Mouse (Mus musculus) adrenal gland (tissue): ENCODE data around the gene Etv3.
"Not testable (repeated sequence)": the region's sequence is repeated elsewhere in the genome, so short reads cannot be mapped to it uniquely, and the experiment has no call there.

Source experiments
- intact Hi-C: fragments of 180-260 bp; cut with DNase I; formaldehyde crosslinking; loops from one replicate; pipeline ENCODE4 v1.15.1; 2025
- long read RNA-seq, 2 experiments: library from polyadenylated mRNA; unstranded; transcript quantifications; one replicate each; pipeline ENCODE4 v2.0.0; 2020; ENCODE audit warnings: borderline replicate concordance in 1 of 2; ENCODE audit not compliant: insufficient replicate concordance in 1 of 2

The Etv3 gene
- long read RNA-seq, experiment 1, full-length matches to known transcripts, result 1 of 4 reads
- long read RNA-seq, experiment 1, partial matches to known transcripts, result 1 of 4 reads
- long read RNA-seq, experiment 1, other reads (novel, unspliced or antisense), result 2 of 4 reads
- long read RNA-seq, experiment 2, partial matches to known transcripts, result 0 of 4 reads
- long read RNA-seq, experiment 2, other reads (novel, unspliced or antisense), result 4 of 4 reads

DNA sequence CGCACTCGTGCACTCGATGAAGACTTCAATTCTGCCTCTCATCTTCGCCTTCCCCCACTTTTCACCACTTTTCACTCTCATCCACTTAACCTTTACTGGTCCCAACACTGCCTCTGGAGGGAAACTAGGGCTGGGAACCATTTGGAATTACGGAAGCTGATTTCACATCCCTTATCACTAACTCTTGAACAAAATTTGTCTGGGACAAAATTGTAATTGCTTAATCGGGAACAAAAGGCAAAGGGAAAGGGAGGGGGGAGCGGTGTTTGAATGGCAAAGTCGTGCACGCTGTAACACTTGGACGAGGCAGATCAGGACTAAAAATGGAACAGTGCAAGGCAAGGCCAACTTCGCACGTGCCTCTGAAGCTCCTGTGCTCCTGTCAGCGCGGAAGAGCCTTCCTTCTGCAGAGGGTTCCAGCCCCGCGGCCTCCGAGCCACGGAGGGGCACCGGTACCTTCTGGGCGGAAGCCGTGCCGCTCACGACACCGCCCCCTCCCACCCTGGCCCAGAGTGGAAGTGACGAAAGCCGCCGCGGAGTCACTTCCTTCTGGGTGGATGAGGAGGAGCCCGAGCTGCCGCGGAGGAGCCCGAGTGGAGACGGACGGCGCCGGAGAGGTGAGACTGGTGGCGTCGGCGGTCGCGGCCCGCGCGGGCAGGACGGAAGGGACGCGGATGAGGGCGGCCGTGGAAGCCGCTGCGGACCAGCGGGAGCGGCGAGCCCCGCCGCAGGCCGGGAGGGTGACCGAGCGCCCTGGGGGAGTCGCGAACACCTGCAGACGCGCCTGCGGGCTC, at the start of gene Etv3:
Gene Etv3 (plus strand): TSS at position 365 of the 794 bp plus-strand sequence.
- intact Hi-C loops, result no loop called here

DNA sequence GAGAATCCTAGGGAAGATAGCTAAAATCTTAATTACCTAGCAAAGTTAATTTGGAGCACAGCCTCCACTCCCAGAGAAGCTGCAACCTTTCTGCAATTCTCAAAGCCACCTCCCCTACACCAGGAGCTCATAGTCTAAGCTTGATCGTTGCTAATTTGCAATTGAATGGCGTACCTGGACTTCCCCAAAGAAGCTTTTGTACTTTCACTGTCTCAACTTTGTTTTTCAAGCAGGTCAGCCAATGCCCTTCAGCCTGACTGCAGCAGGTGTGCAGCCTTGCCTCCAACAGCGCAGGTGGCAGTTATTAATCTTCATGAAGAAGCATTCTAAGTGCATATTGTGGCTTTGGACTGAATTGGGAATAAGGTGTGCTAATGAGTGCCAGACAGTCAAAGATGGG, 47.3 kb upstream of the Etv3 start:
- intact Hi-C loops, result not testable (repeated sequence)

- intact Hi-C loops, result not testable (repeated sequence)
Measured at GRCm38 (mm10) chr3:87478596-87478995, 46.6 kb upstream of the Etv3 start.

GRCm38 (mm10) chr3:87479230-87479629, 46.0 kb upstream of the Etv3 start:
- intact Hi-C loops, result not testable (repeated sequence)

- intact Hi-C loops, result no loop called here
Measured at GRCm38 (mm10) chr3:87487392-87487791, 37.8 kb upstream of the Etv3 start.

- intact Hi-C loops, result no loop called here
Measured at GRCm38 (mm10) chr3:87487911-87488310, 37.3 kb upstream of the Etv3 start.

DNA sequence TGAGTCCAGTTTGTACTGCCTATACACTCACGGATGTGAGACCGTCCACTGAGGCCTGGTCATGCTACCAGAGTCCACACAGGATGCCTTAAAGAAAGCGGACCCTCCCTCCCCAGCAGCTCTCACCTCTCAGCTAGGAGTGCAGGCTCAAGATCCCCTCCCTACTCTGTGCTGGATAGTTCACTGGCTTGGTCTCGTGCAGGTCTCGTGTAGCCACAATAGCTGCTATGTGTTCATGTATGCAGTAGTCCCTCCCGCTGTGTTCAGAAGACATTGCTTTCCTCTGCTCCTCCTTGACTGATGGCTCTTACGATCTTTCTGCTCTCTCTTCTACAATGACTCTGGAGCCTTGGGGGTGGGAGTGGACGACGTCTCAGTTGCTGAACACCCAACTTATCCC, 26.9 kb upstream of the Etv3 start:
- intact Hi-C loops, result loop anchor here (2.0 kb wide), 1 partner anchor 87 kb away; no protein-coding TSS in a partner anchor

- intact Hi-C loops, result loop anchor here (1.0 to 2.0 kb wide), 3 partner anchors 88 to 256 kb away; no protein-coding TSS in a partner anchor
Measured at GRCm38 (mm10) chr3:87499072-87499471, 26.1 kb upstream of the Etv3 start.

- intact Hi-C loops, result loop anchor here (5.0 kb wide), 1 partner anchor 468 kb away; no protein-coding TSS in a partner anchor
Measured at GRCm38 (mm10) chr3:87500088-87501055, 24.8 kb upstream of the Etv3 start.

DNA sequence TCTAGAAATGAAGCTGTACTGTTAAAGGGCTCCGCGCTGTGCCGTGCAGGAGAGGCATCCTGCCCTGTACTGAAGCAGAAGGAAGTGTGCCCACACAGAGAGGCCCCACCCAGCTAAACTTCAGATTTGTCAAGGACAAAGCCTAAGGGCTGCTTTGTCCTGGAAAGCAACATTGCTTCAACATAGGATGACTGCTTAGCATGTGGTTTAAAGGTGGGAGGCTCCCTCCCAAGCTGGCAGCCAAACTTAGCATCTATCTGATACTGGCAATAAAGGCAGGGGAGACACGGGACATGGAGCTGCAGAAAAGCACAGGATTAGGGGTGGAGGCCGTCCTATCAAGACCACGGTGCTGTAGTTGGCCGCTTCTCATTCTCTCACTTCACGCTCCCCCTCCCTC, 24.1 kb upstream of the Etv3 start:
- intact Hi-C loops, result loop anchor here (5.0 kb wide), 1 partner anchor 469 kb away; no protein-coding TSS in a partner anchor

- intact Hi-C loops, result loop anchor here (5.0 kb wide), 1 partner anchor 470 kb away; no protein-coding TSS in a partner anchor
Measured at GRCm38 (mm10) chr3:87502771-87503170, 22.4 kb upstream of the Etv3 start.

GRCm38 (mm10) chr3:87504330-87504729, 20.9 kb upstream of the Etv3 start:
- intact Hi-C loops, result loop anchor here (5.0 kb wide), 1 partner anchor 472 kb away; no protein-coding TSS in a partner anchor

DNA sequence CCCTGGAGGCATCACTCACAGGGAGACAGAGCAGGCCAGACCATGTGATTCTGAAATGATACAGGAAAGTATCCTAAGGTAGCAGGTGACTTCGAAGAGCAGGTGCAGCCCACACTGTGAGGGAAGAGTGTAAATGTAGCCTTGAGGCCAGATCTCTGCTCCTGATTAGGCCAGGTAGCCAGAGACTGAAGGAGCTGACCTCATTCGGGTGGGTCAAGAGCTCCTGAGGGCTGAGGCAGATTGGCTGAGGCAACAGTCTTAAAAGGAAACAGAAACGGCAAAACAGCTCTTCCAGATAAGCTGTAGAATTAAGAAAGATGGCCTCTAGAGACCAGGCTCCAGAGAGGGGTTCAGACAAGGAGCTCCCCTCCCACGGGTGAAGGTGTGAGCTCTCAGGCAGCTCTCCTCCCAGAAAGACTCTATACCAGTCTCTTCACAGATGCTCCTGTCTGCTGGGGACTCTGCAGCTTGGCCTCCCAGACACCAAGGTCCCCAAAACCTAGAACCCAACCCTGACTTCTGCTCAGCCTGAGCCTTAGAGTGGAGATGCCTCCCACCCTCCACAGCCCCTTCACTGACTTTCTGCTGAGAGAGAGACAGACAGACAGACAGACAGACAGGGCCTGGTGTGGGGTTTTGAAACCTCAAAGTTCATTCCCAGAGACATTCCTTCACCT, 20.3 kb upstream of the Etv3 start:
- intact Hi-C loops, result loop anchor here (5.0 kb wide), 1 partner anchor 473 kb away; no protein-coding TSS in a partner anchor

GRCm38 (mm10) chr3:87506456-87507416, 18.5 kb upstream of the Etv3 start:
- intact Hi-C loops, result no loop called here

- intact Hi-C loops, result loop anchor here (1.0 kb wide), 1 partner anchor 54 kb away; no protein-coding TSS in a partner anchor
Measured at GRCm38 (mm10) chr3:87508205-87508901, 16.9 kb upstream of the Etv3 start.

GRCm38 (mm10) chr3:87509061-87509460, 16.1 kb upstream of the Etv3 start:
- intact Hi-C loops, result no loop called here

- intact Hi-C loops, result no loop called here
Measured at GRCm38 (mm10) chr3:87510832-87511231, 14.4 kb upstream of the Etv3 start.

- intact Hi-C loops, result no loop called here
Measured at GRCm38 (mm10) chr3:87511971-87512765, 13.0 kb upstream of the Etv3 start.
